Mouse (Mus musculus) kidney, postnatal 25 days (tissue): Measurements from ENCODE around the gene Srgap3.
"Not testable (repeated sequence)": the region's sequence is repeated elsewhere in the genome, so short reads cannot be mapped to it uniquely, and the experiment has no call there.

Experiments used
- DNase-seq, 2 experiments: peaks; one replicate each; pipeline ENCODE4 v3.0.0; 2021; ENCODE audit warnings: mixed read lengths in 2 of 2

Srgap3 gene

DNA sequence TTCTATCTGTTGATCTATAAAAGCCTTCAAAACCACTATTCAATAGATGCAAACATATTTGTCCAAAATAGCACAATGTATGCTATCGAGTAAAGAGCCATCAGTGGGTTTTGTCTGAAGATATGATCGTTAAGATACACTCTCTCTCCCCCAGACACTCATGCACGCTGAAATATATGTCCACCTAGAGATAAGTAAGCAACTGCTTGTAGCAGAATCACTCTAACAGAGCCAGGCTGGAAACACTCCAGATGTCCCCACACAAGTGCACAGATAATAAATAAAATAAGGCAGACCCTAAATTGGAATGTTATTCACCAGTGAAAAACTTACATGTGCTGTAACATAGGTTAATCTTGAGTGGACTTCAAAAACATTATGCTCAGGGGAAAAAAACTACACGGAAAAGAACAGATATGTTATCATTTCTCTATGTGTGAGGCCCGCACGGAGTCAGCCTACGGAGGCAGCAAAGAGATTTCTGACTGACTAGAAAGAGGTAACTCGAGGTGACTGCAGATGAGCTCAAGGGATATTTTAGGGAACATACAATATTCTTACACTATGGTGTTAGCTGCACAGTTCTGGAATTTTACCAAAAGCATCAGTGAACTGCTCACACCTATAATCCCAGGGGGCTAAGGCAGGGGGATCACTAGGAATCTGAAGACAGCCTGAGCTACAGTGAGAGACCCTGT lies 39.0 kb downstream of the Srgap3 start:
- no peak for DNase-seq

DNA sequence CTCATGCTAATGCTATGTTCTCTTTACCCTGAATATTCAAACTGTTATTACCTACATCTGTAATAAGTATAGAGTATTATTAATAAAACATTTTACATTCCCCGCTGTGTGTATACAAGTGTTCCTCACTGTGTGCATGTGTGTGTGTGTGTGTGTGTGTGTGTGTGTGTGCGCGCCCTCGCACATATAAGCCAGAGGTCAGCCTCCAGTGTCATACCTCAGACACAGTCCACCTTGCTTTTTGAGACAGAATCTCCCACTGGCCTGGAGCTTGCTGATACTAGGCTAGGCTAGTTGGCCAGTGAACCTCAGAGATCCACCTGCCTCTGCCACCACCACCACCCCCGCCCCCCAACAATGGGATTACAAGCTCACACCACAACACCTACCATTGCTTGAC lies 43.3 kb downstream of the Srgap3 start:
- no peak for DNase-seq

DNA sequence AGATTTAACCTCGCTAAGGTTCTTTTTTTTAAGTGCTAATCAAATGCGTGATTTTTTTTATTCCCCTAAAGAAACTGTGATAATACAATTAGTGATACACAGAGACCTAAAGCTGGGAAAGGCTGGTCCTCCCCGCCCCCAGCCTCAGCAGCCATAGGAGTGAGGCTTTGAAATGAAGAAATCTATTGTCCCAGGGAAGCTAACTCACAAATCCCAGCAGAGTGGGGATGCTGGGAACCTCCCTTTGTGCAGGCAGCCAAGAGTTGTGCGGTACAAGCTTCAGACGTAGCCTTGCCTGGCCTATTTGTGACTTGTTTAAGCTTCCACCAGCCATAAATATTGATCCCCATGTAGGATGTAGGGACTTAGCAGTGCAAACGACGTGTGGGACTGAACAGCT lies 43.8 kb downstream of the Srgap3 start:
- DNase-seq = no peak

DNA sequence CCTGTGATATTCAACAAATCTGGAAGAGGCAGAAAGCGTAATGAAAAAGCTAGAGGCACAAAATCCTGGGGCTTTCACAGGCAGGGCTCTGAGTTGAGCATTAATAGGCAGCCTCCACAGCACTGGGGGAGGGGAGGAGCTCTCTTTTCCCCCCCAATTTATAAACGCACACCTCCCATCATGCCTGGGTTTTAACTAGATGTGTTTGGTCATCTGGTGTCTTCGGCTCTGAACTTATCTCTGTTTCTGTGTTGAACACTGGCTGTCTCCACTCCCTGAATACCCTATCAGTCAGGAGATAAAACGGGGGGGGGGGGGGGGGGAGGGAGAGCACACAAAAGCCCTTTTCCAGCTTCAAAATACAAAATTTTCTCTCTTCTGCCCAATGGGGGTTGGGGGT lies 44.3 kb downstream of the Srgap3 start:
- DNase-seq = no peak

DNA sequence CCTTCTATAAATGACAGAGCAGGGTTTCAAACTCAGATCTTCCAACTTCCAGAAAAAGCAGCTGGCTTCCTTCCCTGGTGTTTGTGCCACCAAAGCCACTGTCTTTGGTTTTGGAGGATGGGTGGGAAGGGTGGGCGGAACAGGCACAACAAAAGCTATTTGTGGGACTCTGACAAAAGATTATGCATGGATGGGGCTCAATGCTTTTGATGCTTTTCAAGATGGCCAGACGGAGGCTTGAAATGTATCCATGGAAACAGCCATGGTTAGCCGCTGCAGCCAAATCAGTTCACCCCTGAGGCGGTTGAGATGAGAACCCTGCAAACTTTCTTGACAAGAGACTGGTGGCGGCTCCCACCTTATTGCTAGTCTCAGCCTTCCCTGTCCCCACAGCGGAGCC lies 46.8 kb downstream of the Srgap3 start:
- no peak for DNase-seq

DNA sequence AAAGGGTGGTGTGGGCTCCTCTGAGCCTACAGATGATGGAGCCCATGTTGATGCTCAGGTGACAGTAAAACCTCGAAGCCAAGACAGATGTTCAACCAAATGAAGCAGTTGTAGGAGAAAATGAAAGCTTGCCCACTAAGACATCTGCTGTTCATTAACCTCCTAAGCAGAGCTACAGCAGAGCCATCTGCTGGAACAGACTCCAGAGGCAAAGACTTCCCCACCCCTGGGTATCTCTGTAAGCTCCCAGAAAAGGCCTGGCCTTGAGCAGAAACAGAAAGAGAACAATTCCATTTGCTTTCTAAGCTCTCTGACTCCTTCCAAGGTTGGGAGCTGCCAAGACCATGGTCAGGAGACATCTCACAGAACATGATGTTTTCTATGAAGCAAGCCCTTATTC lies 47.4 kb downstream of the Srgap3 start:
- DNase-seq = no peak

DNA sequence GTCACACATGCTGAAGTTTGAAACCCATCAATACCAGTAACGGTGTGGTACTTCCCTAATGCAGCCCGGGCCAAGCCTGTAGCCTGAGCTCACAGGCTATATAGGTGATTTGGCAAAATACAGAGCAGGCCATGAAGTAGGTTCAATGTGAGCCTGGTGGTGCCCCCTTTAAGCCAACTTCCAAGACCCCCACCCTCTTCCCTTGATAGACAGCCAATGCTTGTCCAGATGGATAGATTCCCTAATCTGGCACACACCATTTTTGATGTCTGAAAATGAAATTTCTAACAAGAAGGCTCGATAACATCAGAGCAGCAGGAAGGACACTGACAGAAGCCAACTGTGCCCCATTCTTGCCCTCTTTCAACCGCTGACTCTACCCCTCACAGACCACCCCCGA lies 47.8 kb downstream of the Srgap3 start:
- DNase-seq = no peak

DNA sequence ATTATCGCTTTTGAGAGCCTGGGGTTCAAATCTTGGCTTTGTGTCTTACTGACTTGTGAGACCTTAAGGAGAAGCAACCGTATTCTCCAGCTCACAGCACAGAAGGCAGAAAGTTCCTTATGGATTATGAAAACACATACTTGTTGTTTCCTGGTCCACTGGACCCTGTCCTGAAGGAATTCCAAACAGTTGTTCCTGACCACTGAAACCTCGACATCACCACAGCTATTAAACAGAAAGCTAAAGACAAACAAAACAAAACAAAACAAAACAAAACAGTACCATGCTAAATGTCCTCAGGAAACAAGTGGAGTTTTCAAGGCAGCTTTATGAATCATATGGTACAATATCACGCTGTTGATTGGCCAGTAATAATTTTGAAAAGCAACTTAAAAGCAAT lies 48.6 kb downstream of the Srgap3 start:
- no peak for DNase-seq

DNA sequence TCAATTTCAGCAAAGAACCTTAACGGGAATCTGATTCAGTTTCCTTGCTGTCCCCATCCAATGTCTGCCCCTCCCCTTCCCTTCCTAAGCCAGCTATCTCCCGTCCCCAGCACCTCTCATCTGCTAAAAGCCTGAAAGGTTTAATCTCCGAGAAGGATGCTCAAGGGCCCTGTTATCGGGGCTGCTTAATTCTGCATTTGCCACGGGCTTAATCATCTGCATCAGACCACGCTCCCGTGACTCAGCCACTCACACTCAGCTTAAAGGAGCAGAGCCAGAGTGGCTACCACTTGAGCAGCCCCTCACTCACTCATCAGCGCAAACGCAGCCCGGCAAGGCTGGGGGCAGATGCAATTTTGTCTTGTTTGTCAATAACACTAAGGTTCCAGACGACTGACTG lies 50.7 kb downstream of the Srgap3 start:
- DNase-seq = no peak

DNA sequence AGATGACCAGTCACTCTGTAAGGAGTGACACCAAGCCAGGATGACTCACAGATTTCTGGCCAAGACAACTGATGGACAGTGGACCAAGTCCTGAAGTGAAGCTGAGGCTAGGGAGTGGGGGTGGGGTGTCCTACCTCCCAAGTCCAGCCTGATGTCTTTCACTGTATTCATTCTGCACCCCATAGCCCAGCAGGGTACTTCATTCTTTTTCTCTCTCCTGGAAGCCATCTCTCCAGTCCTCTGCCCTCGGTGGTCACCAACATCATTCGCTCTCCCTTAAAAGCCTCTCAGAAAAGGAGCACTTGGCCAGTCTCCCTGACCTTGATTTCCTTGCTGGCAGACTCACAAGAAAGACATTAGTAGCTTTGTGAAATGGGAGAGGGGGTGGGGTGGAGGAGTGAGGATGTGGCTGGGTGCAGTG lies 56.7 kb downstream of the Srgap3 start:
- DNase-seq = peak; percentile 41 to 53

DNA sequence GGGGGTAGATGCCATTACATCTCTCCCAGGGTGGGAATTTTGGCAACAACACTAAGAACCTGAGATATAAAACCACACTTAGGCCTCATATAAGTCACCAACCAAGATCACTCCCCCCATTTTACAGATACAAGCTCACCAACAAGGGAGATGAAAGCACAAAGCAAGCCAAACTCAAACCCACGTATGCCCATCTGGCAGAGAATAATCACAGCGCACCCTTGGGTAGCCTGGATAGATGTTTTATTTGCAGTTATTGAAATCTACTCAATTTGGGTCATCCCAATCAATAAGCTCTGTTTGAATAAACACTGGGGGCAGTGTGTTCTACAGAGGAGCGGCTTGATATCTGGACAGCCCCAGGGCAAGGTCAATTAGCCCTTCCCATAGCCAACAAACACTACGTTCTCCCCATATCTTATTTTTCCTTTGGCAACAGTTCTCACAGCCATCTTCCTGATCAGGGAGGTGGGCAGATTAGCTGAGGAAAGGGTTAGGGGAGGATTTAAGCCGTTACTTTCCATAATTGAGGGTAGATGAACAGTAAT lies 63.4 kb downstream of the Srgap3 start:
- no peak for DNase-seq

DNA sequence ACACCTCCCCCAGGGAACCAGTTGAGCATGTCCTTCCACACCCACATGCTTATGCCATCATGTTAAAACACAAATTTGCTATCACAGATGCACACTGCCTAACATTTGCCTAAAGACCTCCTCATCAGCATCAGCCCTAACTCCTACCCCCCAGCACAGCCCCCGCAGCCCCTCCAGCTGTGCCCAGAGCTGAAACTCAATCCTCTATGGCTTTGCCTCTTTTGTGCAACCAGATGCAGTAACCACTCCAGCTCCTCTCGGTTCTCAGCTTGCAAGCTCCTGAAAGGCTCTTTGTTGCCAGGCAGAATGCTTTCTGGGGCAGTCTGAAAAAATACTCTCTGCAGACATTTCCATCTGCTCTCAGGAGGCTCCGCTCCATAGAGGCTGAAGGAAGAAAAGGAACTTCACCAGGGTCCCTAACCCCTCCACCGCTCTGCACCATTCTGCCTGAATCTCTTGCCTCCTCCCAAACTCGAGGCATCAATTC lies 67.0 kb downstream of the Srgap3 start:
- DNase-seq = no peak

DNA sequence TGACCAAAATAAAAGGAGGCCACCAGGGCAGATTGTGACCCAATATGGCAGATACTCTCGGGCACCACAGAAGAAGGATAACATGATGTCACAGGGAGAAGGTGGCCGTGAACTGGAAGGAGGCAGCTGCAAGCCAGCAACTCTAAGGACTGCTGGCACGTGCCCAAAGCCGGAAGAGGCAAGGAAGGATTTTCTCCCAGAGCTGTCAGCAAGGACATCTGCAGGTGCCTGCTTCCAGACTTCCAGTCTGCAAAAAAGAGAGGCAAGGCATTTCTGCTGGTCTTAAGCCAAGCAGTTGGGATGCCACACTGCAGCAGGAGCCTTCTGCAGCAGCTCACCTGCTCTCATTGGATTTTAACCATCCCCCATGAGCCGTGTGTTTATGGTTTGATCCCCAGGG lies 67.9 kb downstream of the Srgap3 start:
- peak; percentile 14 to 41 for DNase-seq

DNA sequence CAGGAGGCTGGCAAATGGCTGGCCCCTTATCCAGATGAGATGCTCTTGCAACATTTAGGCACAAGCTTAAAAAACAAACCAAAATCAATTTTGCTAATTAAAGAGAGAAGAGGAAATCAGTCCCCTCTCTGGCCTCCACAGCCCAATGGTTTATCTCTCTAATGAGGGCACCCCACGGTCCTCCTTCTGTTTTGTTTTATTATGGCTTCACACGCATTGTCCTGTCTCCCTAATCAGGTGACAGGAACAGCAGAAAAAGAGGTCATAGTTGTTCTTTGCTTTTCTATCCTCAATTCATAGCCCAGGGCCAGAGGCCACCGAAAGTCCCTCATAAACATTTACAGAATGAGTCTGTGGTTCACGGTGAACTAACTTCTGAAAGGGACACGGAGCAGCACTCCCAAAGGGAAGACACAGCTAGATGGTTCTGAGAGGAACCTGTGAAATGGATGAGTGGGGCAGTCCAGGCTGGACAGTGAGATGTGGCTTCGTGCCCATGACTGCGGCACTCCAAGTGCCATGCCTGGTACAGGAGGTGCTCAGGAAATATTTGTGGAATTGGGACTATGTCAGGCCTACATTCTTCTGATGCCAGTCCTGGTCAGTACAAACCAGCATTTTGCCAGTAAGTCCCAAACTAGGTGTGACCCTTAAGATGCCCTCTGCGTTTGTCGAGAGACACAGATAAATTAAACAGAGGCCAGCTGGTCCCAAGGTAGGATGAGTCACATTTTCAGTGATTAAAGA lies 73.8 kb downstream of the Srgap3 start:
- peak; percentile 24 to 59 for DNase-seq

DNA sequence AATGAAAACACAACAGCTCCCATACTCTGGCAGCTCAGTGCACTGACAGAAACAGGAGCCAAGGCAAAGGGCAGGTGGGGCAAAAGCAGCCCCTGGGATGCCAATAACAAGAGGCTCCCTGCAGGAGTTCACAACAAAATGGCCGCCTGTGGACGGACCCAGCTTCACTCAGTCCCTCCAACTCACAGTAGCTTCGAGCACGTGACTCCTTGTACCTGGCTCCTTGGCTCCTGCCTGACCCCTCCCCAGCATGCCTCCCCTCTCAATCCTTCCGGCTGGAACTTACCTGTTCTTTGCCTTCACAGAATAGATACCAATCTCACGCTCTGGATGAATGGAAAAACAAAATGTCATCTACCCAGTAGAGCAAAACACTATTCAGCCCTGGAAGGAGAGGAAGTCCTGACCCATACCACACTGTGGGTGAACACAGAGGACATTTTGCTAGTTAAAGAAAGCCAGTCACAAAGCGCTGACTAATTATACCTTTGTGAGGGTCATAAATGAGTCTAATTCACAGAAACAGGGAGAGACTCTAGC lies 75.8 kb downstream of the Srgap3 start:
- DNase-seq = peak in 1 of 2 experiments; percentile 69

DNA sequence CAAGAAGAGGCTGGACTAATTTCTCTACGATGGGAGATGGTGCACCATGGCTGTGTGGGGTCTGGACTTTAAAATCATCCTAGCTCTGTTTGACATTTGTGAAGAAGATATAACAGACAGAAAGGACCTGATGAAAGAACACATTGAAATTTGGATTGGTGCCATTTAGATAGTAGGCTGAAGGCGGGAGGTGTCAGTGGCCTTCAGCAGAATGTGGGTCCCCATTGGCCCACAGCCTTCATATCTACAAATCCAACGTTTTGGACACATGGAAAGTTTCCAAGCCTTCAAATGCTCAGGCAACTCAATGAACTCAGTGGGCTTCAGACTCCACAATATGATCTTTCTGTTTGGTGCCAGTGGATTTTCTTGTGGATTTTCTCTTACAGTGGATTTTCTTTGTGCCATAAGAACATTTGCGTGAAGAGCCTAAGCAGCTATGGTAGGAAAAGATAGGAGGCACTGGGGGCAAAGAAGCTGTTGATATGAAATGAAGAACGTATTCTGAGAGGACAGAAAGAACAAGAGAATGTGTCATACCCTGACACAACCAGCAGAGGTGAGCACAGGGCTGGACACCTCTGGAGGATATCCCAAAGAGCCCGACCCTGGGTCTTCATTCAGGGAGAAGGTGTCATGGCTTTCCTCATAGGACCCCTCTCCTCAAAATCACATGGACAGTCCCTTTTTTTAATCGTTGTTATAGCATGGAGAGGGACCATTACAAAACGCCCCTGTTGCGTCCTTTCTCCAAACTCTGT lies 78.7 kb downstream of the Srgap3 start:
- no peak for DNase-seq

DNA sequence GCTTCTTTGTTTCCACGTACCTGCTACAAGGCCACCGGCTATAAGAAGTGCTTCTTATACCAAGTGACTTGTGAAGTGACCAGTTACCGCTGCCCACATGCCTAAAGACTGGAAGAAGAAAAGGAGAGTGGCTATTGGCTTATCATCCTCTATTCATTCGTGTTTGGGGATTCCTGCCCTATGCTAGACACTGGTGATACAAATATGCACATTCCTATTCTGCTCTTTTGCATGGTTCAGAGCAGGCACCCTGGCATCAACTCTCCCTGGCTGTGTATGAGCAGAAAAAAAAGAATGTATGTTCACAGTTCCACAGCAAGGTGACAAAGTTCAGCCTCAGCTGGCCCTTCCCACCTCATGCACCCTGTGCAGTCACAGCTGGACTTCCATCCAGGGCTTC lies 81.0 kb downstream of the Srgap3 start:
- DNase-seq = no peak

DNA sequence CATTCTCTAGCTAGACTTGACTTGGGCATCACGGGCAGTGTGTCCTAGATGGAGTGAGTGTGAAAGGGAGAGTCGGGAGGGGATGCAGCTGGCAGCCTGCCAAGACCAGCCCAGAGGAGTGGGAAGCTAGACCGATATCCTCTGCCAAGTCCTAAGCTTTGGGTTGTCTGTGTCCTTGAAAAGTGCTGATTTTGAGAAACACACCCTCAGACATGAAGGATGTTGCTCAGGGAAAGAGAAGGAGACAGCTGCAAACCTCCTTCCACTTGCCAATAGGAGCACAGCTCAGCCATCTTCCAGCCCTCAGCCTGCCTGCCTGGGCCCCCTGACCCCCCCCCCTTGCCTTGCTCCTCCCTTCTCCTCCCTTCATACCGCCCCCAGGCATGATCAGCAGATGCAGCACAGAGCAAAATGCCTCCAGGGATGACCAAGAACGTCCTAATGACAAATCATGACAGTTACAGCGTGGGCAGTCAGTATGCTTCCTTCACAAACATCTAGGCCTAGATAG lies 82.0 kb downstream of the Srgap3 start:
- DNase-seq = no peak

DNA sequence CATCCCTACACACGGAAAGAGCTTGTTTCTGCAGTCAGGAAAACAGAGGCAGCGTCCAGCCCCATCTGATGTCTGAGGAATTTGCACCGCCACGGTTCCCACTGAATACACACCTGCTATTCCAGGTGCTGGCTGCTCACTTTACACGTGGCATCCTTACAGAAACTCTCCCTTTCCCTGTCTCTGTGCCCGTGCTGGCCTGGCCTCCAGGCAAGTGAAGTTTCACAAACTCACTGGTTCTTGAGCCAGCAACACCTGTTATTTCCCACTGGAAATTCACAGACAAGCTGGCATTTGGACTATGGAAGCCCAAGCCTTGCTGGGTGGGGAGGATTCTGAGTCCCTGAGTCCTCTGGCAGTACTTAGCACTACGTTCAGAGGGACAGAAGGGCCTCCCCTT lies 84.6 kb downstream of the Srgap3 start:
- no peak for DNase-seq

DNA sequence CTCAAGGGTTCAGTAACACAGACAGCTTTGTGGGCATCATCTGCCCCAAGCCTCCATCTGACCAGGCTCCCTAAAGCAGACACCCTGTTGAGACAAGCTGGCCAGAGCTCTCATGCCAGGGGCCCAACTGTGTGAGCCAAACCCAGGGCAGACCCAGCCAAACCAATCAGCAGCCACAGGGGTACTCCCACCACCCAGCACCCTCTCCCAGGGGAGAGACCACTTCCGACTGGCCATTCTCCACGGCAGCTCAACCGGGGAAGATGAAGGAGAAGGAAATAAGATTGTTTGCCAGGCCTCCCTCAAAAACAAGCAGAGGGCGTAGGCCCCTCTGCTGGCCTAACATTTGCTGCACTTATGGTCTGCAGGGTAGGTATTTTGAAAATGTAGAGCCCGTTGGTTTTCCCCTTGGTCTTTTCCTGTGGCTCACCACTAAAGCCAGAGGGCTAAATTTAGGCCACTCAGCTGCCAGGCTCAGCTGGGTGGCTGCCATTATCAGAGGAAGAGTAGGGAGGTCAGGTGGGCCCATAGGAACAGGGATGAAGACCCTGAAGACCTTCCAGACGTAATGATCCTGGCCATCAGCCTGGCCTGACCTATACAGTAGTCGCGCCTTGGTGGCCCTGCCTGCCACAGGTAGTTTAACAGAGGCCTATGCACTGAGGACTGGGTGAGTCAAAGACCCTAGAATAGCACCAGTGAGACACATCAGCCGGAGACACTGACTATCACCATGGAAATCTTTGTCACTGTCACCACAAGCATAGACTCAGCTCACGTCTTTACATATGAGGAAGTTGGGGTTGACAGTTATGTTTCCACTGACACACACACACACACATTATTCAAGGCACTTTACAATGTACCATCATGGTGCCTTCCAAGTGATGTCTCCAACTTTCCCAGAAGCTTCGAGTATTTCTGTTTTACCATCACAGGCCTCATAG lies 85.4 kb downstream of the Srgap3 start:
- no peak for DNase-seq

DNA sequence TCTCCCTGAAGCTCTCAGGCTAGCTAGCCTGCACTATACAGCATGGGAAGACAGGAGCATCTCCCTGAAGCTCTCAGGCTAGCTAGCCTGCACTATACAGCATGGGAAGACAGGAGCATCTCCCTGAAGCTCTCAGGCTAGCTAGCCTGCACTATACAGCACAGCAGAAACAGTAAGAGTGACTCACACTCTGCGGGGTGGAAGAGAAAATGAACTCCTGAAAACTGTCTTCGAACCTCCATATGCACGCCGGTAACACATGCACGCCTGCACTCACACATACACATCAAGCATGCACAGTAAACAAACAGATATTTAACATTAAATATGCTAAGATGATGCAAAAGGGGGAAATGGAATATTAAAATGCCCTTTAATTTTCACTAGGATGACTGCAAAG lies 86.8 kb downstream of the Srgap3 start:
- not testable (repeated sequence) for DNase-seq

DNA sequence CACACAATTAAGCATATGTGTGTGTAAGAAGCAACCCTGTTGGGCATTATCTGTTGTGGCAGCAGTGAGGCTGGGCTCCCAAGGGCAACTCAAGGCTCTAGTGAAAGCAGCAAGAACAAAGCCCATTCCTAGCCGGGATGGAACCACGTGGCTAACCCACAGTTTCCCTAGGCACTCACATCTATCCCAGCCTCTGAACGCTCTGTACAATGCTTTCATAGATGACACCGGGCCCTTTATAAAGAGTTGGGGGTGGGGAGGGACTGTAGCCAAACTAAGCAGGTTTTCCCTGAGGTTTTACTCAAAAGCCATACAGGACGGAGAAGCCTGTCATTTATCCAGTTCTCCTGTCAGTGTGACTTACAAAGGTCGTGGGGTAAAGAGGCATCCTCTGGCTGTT lies 90.0 kb downstream of the Srgap3 start:
- DNase-seq = no peak
